Mouse (Mus musculus) stomach, postnatal 0 days (tissue): ENCODE results near the gene B9d2.

ENCODE experiments used
- CTCF ChIP-seq: IDR thresholded peaks from 2 replicates; pipeline ENCODE4 v1.5.1; 2016; ENCODE audit warnings: antibody characterized with exemption, low read depth, mild to moderate bottlenecking, moderate library complexity
- EP300 ChIP-seq: optimal IDR thresholded peaks from 2 replicates; pipeline ENCODE3; 2016; ENCODE audit warnings: antibody characterized with exemption

GRCm38 (mm10) chr7:25717478-25717877, 36.9 kb downstream of the B9d2 start:
- TF ChIP-seq CTCF (no peak), EP300 (no peak)
